Comparison of ENCODE assay signal across 26 mouse cellular contexts in the genomic region with DNA sequence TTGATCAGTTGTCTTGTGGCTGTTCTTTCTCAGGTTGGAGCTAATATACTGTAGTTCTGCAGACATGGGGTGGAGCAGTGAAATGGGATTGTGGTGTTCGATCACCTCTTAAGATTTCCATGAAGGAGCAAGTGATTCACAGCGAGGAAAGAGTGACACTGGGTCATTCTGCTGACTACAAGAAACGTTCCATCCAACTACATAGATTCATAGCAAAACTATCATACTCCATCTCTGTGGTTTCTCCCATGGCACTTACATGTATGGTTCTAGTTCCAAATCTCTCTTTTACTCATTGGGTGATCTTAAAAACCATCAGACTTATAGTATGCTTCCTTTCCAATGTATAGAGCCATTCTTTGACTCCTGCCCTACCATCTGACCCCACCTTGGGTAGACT.
"Had no signal": no experiment of that assay in that cellular context is flagged by ENCODE, and none has a peak within 500 bp of the region (broad histone marks: within the 10 kb centered on the region; RNA-seq: fewer than 3 reads in every experiment).

No protein-coding gene starts in this region.

- H3K27ac ChIP-seq: gastrocnemius, adult 2 months; heart, adult 2 months; heart, embryonic 10.5 days; hindbrain, embryonic 10.5 days; hindbrain, embryonic 12.5 days; hindbrain, embryonic 14.5 days; intestine, embryonic 15.5 days; layer of hippocampus, adult 2 months; left cerebral cortex, adult 2 months; limb, embryonic 13.5 days; limb, embryonic 15.5 days; liver, embryonic 14.5 days had no signal

- H3K9ac ChIP-seq: heart, embryonic 12.5 days; hindbrain, embryonic 12.5 days; hindbrain, embryonic 14.5 days; intestine, embryonic 15.5 days; limb, embryonic 13.5 days; limb, embryonic 15.5 days; liver, embryonic 14.5 days had no signal

- H3K27me3 ChIP-seq: heart, embryonic 12.5 days; hindbrain, embryonic 12.5 days; intestine, embryonic 15.5 days; limb, embryonic 13.5 days; limb, embryonic 15.5 days had no signal

- DNase-seq: gastrocnemius, adult 2 months; gastrocnemius, postnatal 10 days; gastrocnemius, postnatal 25 days; heart, adult 2 months; heart, postnatal 10 days; heart, postnatal 4 days; kidney, adult 18-20 months; kidney, adult 8-10 months; kidney, postnatal 10 days; kidney, postnatal 25 days; kidney, postnatal 4 days; left cerebral cortex, postnatal 4 days had no signal

- H3K4me1 ChIP-seq: heart, embryonic 10.5 days; hindbrain, embryonic 10.5 days; hindbrain, embryonic 12.5 days; intestine, embryonic 15.5 days; limb, embryonic 13.5 days; limb, embryonic 15.5 days had no signal

- H3K9me3 ChIP-seq: heart, embryonic 10.5 days; heart, embryonic 12.5 days; hindbrain, embryonic 10.5 days; hindbrain, embryonic 12.5 days; intestine, embryonic 15.5 days; limb, embryonic 13.5 days; limb, embryonic 15.5 days had no signal

- ATAC-seq: hindbrain, embryonic 16.5 days; inflammation-experienced regulatory T-cells, adult 6 months; intestine, embryonic 15.5 days; intestine, postnatal 0 days had no signal

- H3K4me2 ChIP-seq: heart, embryonic 12.5 days; hindbrain, embryonic 12.5 days; hindbrain, embryonic 14.5 days; intestine, embryonic 15.5 days; limb, embryonic 13.5 days; limb, embryonic 15.5 days had no signal

- H3K4me3 ChIP-seq: gastrocnemius, adult 2 months; heart, adult 2 months; heart, embryonic 10.5 days; heart, embryonic 12.5 days; hindbrain, embryonic 10.5 days; hindbrain, embryonic 12.5 days; intestine, embryonic 15.5 days; layer of hippocampus, adult 2 months; left cerebral cortex, adult 2 months; limb, embryonic 13.5 days; limb, embryonic 15.5 days had no signal

- H3K36me3 ChIP-seq: heart, embryonic 10.5 days; heart, embryonic 12.5 days; hindbrain, embryonic 10.5 days; hindbrain, embryonic 12.5 days; intestine, embryonic 15.5 days; limb, embryonic 13.5 days; limb, embryonic 15.5 days had no signal
